Mouse (Mus musculus) retina, postnatal 7 days (tissue): ENCODE measurements at regions not wholly inside any gene's neighbourhood (a gene's known extent, or its start where the extent isn't known, plus 50 kb on each side); places are given as distances from the start of the nearest gene placed in this dataset.
"Not testable (repeated sequence)": the region's sequence is repeated elsewhere in the genome, so short reads cannot be mapped to it uniquely, and the experiment has no call there.

Experiments
- DNase-seq: peaks from one replicate; pipeline ENCODE4 v3.0.0-alpha.2; 2012; ENCODE audit warnings: low read depth, low spot score

- DNase-seq: no peak
Observed at GRCm38 (mm10) chr9:5424236-5424635, 79.0 kb downstream of the Casp12 start.

- DNase-seq: no peak
Observed at GRCm38 (mm10) chr9:5448180-5448579, 103.0 kb downstream of the Casp12 start.

- no peak for DNase-seq
Observed at GRCm38 (mm10) chr9:5456606-5457005, 111.4 kb downstream of the Casp12 start.

- no peak for DNase-seq
Observed at GRCm38 (mm10) chr9:5472012-5472411, 126.8 kb downstream of the Casp12 start.

GRCm38 (mm10) chr9:5474271-5474670 lies 129.0 kb downstream of the Casp12 start:
- DNase-seq: no peak

- no peak for DNase-seq
Observed at GRCm38 (mm10) chr9:5485258-5485657, 140.0 kb downstream of the Casp12 start.

- DNase-seq: no peak
Observed at GRCm38 (mm10) chr9:5496837-5497236, 151.6 kb downstream of the Casp12 start.

- no peak for DNase-seq
Observed at GRCm38 (mm10) chr9:5498306-5498705, 153.1 kb downstream of the Casp12 start.

GRCm38 (mm10) chr9:5525762-5526360 lies 180.6 kb downstream of the Casp12 start:
- DNase-seq: no peak

GRCm38 (mm10) chr9:5542604-5543003 lies 197.4 kb downstream of the Casp12 start:
- DNase-seq: no peak

GRCm38 (mm10) chr9:5575072-5575471 lies 229.8 kb downstream of the Casp12 start:
- DNase-seq: no peak

GRCm38 (mm10) chr9:5578168-5578567 lies 232.9 kb downstream of the Casp12 start:
- DNase-seq: not testable (repeated sequence)

- no peak for DNase-seq
Observed at GRCm38 (mm10) chr9:5595891-5596635, 250.8 kb downstream of the Casp12 start.

GRCm38 (mm10) chr9:5604019-5604418 lies 258.8 kb downstream of the Casp12 start:
- DNase-seq: no peak

GRCm38 (mm10) chr9:5605015-5605414 lies 259.8 kb downstream of the Casp12 start:
- no peak for DNase-seq

GRCm38 (mm10) chr9:5616725-5617124 lies 271.5 kb downstream of the Casp12 start:
- DNase-seq: no peak

- DNase-seq: no peak
Observed at GRCm38 (mm10) chr9:5623396-5623795, 278.2 kb downstream of the Casp12 start.

GRCm38 (mm10) chr9:5627521-5627920 lies 282.3 kb downstream of the Casp12 start:
- no peak for DNase-seq

- DNase-seq: no peak
Observed at GRCm38 (mm10) chr9:5634461-5634953, 289.3 kb downstream of the Casp12 start.

- peak; percentile 0 for DNase-seq
Observed at GRCm38 (mm10) chr9:5634969-5635368, 289.7 kb downstream of the Casp12 start.

- no peak for DNase-seq
Observed at GRCm38 (mm10) chr9:5663886-5664285, 318.7 kb downstream of the Casp12 start.

- no peak for DNase-seq
Observed at GRCm38 (mm10) chr9:5673551-5673950, 328.3 kb downstream of the Casp12 start.

- DNase-seq: no peak
Observed at GRCm38 (mm10) chr9:5708482-5708881, 363.3 kb downstream of the Casp12 start.
